Mouse (Mus musculus) gastrocnemius, postnatal 4 days (tissue): ENCODE results near the gene Gm8653. TPM values are rescaled to one million over a fixed set of nuclear protein-coding genes. Genes with fewer than 3 reads are reported as not detected.
"Not testable (repeated sequence)": the region's sequence is repeated elsewhere in the genome, so short reads cannot be mapped to it uniquely, and the experiment has no call there.

Source experiments
- DNase-seq, 2 experiments: peaks; one replicate each; pipeline ENCODE4 v3.0.0; 2021 to 2022; ENCODE audit warnings: low spot score in 2 of 2, mixed read lengths in 2 of 2
- long read RNA-seq, 2 experiments: library from polyadenylated mRNA; stranded (forward); transcript quantifications; one replicate each; pipeline ENCODE4 v2.0.0; 2021
- total RNA-seq, 2 experiments: library from RNA; stranded (reverse); gene quantifications; 2 replicates each; pipeline ENCODE4 v1.2.3; 2021

The Gm8653 gene
- total RNA-seq = not detected
- long read RNA-seq, experiment 1 = 0 reads
- long read RNA-seq, experiment 2 = 0 reads

DNA sequence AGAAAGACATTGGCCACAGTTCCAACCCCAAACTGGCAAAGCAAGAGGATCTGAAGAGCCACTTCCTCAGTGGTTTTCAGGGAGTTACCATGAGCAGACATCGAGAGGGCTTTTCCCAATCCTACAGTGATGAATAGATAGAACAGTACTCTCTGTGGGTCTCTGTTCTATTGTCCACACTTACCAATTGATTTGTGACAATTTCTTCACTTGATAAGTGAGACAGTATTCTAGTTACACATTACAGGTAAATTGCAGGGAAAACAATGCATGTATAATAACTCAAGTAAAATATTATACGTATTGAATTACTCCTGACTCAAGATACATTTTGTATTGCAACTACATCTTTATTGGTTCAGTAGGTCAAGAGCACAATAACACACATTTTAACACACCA lies at the start of gene Gm8653:
Gm8653 (minus strand) TSS at position 101 of the 400 bp plus-strand sequence.
- DNase-seq = not testable (repeated sequence)

DNA sequence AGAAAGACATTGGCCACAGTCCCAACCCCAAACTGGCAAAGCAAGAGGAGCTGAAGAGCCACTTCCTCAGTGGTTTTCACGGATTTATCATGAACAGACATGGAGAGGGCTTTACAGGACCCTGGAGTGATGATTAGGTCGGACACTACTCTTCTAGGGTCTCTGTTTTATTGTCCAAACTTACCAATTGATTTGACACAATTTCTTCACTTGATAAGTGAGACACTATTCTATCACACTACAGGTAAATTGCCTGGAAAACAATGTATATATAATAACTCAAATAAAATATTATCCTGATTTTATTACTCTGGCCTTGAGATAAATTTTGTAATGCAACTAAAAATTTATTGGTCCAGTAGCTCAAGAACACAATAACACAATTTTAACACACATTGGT lies 28.3 kb upstream of the Gm8653 start, which contains the start of gene Gm8453:
Gm8453 (minus strand) TSS at position 101 of the 400 bp plus-strand sequence.
- DNase-seq = not testable (repeated sequence)

GRCm38 (mm10) chr7:22189077-22189476 lies 12.0 kb downstream of the Gm8653 start, which contains the start of gene Vmn1r143:
Gene Vmn1r143, plus strand, starts transcription at chr7:22189377.
- DNase-seq = not testable (repeated sequence)

GRCm38 (mm10) chr7:22163935-22164334 lies 37.1 kb downstream of the Gm8653 start, which contains the start of gene Vmn1r142:
Gene Vmn1r142, minus strand, starts transcription at chr7:22164035.
- DNase-seq = not testable (repeated sequence)

Other genes with a start within 250 kb of the Gm8653 start
- not detected for gene Vmn1r137, start 206.7 kb downstream of the Gm8653 start, total RNA-seq
- not detected for gene Vmn1r138, start 172.4 kb downstream of the Gm8653 start, total RNA-seq
- gene Gm6176, start 145.0 kb downstream of the Gm8653 start, total RNA-seq = not detected
- gene Vmn1r139, start 132.2 kb downstream of the Gm8653 start, total RNA-seq = not detected
- gene Gm16451, start 83.0 kb downstream of the Gm8653 start, total RNA-seq = not detected
- gene Gm10666, start 66.5 kb downstream of the Gm8653 start, total RNA-seq = not detected
- gene Vmn1r142, start 37.2 kb downstream of the Gm8653 start, total RNA-seq = not detected
- gene Vmn1r143, start 11.9 kb downstream of the Gm8653 start, total RNA-seq = not detected
- not detected for gene Gm8453, start 28.2 kb upstream of the Gm8653 start, total RNA-seq
- gene Gm4187, start 128.5 kb upstream of the Gm8653 start, total RNA-seq = not detected
- gene Gm8660, start 169.8 kb upstream of the Gm8653 start, total RNA-seq = not detected
- not detected for gene Vmn1r148, start 212.3 kb upstream of the Gm8653 start, total RNA-seq
- not detected for gene Vmn1r149, start 237.0 kb upstream of the Gm8653 start, total RNA-seq